In the genomic region with DNA sequence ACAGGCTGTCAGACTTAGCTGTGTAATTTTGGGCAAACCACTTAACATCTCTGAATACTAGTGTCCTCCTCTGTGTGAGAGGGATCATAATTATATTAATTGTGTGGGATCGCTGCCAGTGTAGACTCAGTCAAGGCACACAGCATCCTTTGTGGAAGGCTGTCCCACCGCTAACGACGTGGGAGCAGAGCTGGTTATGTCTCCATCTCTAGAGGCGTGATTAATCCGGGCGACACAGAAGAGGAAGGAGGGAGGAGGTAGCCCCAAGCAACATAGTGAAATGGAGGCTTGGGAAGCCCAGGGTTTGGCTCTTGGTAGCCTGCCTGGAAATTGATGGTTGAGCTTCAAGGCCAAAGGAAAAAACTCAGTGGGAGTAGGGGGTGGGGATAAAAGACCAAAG, we compare ENCODE assay signal across 23 mouse cellular contexts. TPM values are rescaled to one million over a fixed set of nuclear protein-coding genes. Genes with fewer than 3 reads are reported as not detected.
DNase-seq lines count a peak whose midpoint lies in the region; ATAC-seq and TF ChIP-seq lines count a peak whose summit lies in the region.
"Had no signal": no experiment of that assay in that cellular context is flagged by ENCODE, and none has a peak within 500 bp of the region (broad histone marks: within the 10 kb centered on the region; RNA-seq: fewer than 3 reads in every experiment).

No protein-coding gene starts in this region.

- ATAC-seq in embryonic facial prominence, embryonic 14.5 days (ENCODE audit: low read depth) = peak; percentile 31; the same call in 1 of the 2 replicates
- peak; percentile 31; the same call in 1 of the 2 replicates for ATAC-seq in midbrain, embryonic 12.5 days (ENCODE audit: low FRiP score, low read depth)
- no peak for ATAC-seq in midbrain, embryonic 11.5 days (ENCODE audit: low FRiP score)
- peak; percentile 45; the same call in 1 of the 2 replicates for ATAC-seq in forebrain, postnatal 0 days
- ATAC-seq: activated CD4-positive, CD25-positive, alpha-beta regulatory T cell, adult 4 months; intestine, embryonic 15.5 days; liver, embryonic 12.5 days; Patski had no signal

- H3K36me3 ChIP-seq in embryonic facial prominence, embryonic 14.5 days (ENCODE audit: control insufficient read depth, insufficient read depth, low read length) = no peaks in the 10 kb centered on the region
- H3K36me3 ChIP-seq in embryonic facial prominence, embryonic 10.5 days (replicated peaks) = no peaks in the 10 kb centered on the region
- H3K36me3 ChIP-seq in midbrain, embryonic 12.5 days = no peaks in the 10 kb centered on the region
- no peaks in the 10 kb centered on the region for H3K36me3 ChIP-seq in midbrain, embryonic 11.5 days (ENCODE audit: control insufficient read depth, insufficient read depth, low read length)
- H3K36me3 ChIP-seq in forebrain, postnatal 0 days (ENCODE audit: insufficient read depth) = no peaks in the 10 kb centered on the region
- H3K36me3 ChIP-seq: intestine, embryonic 15.5 days; liver, embryonic 12.5 days had no signal

- H3K4me3 ChIP-seq in embryonic facial prominence, embryonic 14.5 days (ENCODE audit: low read depth, low read length) = no peak overlapping the region
- H3K4me3 ChIP-seq in embryonic facial prominence, embryonic 10.5 days = no peak overlapping the region
- H3K4me3 ChIP-seq in midbrain, embryonic 12.5 days = no peak overlapping the region
- H3K4me3 ChIP-seq in midbrain, embryonic 11.5 days (ENCODE audit: low read depth, low read length) = no peak overlapping the region
- no peak overlapping the region for H3K4me3 ChIP-seq in forebrain, postnatal 0 days (ENCODE audit: low read depth, low read length)
- H3K4me3 ChIP-seq: heart, adult 2 months; intestine, embryonic 15.5 days; left cerebral cortex, adult 2 months; liver, embryonic 12.5 days had no signal

- no peaks in the 10 kb centered on the region for H3K9me3 ChIP-seq in embryonic facial prominence, embryonic 14.5 days (ENCODE audit: control insufficient read depth, low read length)
- no peaks in the 10 kb centered on the region for H3K9me3 ChIP-seq in embryonic facial prominence, embryonic 10.5 days
- H3K9me3 ChIP-seq in midbrain, embryonic 12.5 days = no peaks in the 10 kb centered on the region
- no peaks in the 10 kb centered on the region for H3K9me3 ChIP-seq in midbrain, embryonic 11.5 days (ENCODE audit: control insufficient read depth, low read length)
- H3K9me3 ChIP-seq in forebrain, postnatal 0 days (ENCODE audit: low read length) = no peaks in the 10 kb centered on the region
- H3K9me3 ChIP-seq: intestine, embryonic 15.5 days; liver, embryonic 12.5 days had no signal

- WGBS in embryonic facial prominence, embryonic 14.5 days = 44% methylated on average over 7 of the region's 7 CpGs
- WGBS in embryonic facial prominence, embryonic 10.5 days = 44% methylated on average over 7 of the region's 7 CpGs
- WGBS in midbrain, embryonic 12.5 days = 38% methylated on average over 7 of the region's 7 CpGs
- 53% methylated on average over 7 of the region's 7 CpGs for WGBS in midbrain, embryonic 11.5 days
- WGBS in forebrain, postnatal 0 days = 17% methylated on average over 7 of the region's 7 CpGs

- H3K4me1 ChIP-seq in embryonic facial prominence, embryonic 14.5 days (ENCODE audit: control insufficient read depth, insufficient read depth, low read length) = no peaks in the 10 kb centered on the region
- peaks cover 27% of the 10 kb centered on the region for H3K4me1 ChIP-seq in embryonic facial prominence, embryonic 10.5 days
- peaks cover 31% of the 10 kb centered on the region for H3K4me1 ChIP-seq in midbrain, embryonic 12.5 days
- no peaks in the 10 kb centered on the region; the same call in 1 of the 2 replicates for H3K4me1 ChIP-seq in midbrain, embryonic 11.5 days (ENCODE audit: control insufficient read depth, insufficient read depth, low read length)
- no peaks in the 10 kb centered on the region for H3K4me1 ChIP-seq in forebrain, postnatal 0 days (ENCODE audit: insufficient read depth)
- H3K4me1 ChIP-seq: intestine, embryonic 15.5 days; liver, embryonic 12.5 days had no signal

- no peak for DNase-seq in embryonic facial prominence, embryonic 14.5 days (ENCODE audit: low spot score)
- DNase-seq in embryonic facial prominence, embryonic 10.5 days (ENCODE audit: low spot score) = no peak
- no peak for DNase-seq in midbrain, embryonic 11.5 days (ENCODE audit: low spot score, missing footprints)
- DNase-seq in forebrain, postnatal 0 days = no peak
- DNase-seq in retina, embryonic 14.5 days (ENCODE audit: low spot score) = peak; percentile 37
- DNase-seq in kidney, postnatal 10 days = no peak
- DNase-seq in testis, postnatal 14 days (ENCODE audit: low spot score) = no peak
- DNase-seq: adrenal gland, postnatal 25 days; cerebellum, adult 2 months; gastrocnemius, postnatal 14 days; heart, adult 2 months; heart, postnatal 36 days; kidney, postnatal 4 days; layer of hippocampus, adult 9-11 months; lung, adult 2 months; lung, postnatal 36 days; thymus, adult 2 months had no signal

- H3K27me3 ChIP-seq in embryonic facial prominence, embryonic 14.5 days (replicated peaks; ENCODE audit: control insufficient read depth, insufficient read depth, low read length) = no peaks in the 10 kb centered on the region
- peaks cover 64% of the 10 kb centered on the region for H3K27me3 ChIP-seq in embryonic facial prominence, embryonic 10.5 days (replicated peaks; ENCODE audit: low read depth, poor library complexity, severe bottlenecking)
- peaks cover 9% of the 10 kb centered on the region; the same call in 1 of the 2 replicates for H3K27me3 ChIP-seq in midbrain, embryonic 12.5 days
- no peaks in the 10 kb centered on the region for H3K27me3 ChIP-seq in midbrain, embryonic 11.5 days (ENCODE audit: control insufficient read depth, insufficient read depth, low read length)
- H3K27me3 ChIP-seq in forebrain, postnatal 0 days (ENCODE audit: insufficient read depth, low read length) = no peaks in the 10 kb centered on the region
- H3K27me3 ChIP-seq: intestine, embryonic 15.5 days; Patski had no signal

- H3K9ac ChIP-seq in embryonic facial prominence, embryonic 14.5 days (ENCODE audit: low read depth, low read length) = no peak overlapping the region
- 0 out of 2 replicates have a peak overlapping the region, but pooled peaks have one; percentile 1 for H3K9ac ChIP-seq in midbrain, embryonic 12.5 days (replicated peaks)
- H3K9ac ChIP-seq in midbrain, embryonic 11.5 days (ENCODE audit: low read length) = no peak overlapping the region
- no peak overlapping the region for H3K9ac ChIP-seq in forebrain, postnatal 0 days
- H3K9ac ChIP-seq: intestine, embryonic 15.5 days; liver, embryonic 12.5 days had no signal

- H3K27ac ChIP-seq in embryonic facial prominence, embryonic 14.5 days (replicated peaks; ENCODE audit: low read depth, low read length) = no peak overlapping the region
- H3K27ac ChIP-seq in embryonic facial prominence, embryonic 10.5 days (replicated peaks) = no peak overlapping the region
- 0 out of 2 replicates have a peak overlapping the region, but pooled peaks have one; percentile 17 for H3K27ac ChIP-seq in midbrain, embryonic 12.5 days (replicated peaks)
- no peak overlapping the region for H3K27ac ChIP-seq in midbrain, embryonic 11.5 days (ENCODE audit: low read depth, low read length)
- H3K27ac ChIP-seq in forebrain, postnatal 0 days (ENCODE audit: low read depth, low read length) = no peak overlapping the region
- H3K27ac ChIP-seq: heart, adult 2 months; intestine, embryonic 15.5 days; liver, embryonic 12.5 days had no signal

- no peak overlapping the region for H3K4me2 ChIP-seq in embryonic facial prominence, embryonic 14.5 days (ENCODE audit: low read depth, low read length)
- H3K4me2 ChIP-seq in midbrain, embryonic 12.5 days (replicated peaks) = no peak overlapping the region
- H3K4me2 ChIP-seq in midbrain, embryonic 11.5 days = no peak overlapping the region
- H3K4me2 ChIP-seq in forebrain, postnatal 0 days (ENCODE audit: low read depth) = no peak overlapping the region
- H3K4me2 ChIP-seq: intestine, embryonic 15.5 days; liver, embryonic 12.5 days had no signal

- no peak for TF ChIP-seq CTCF in forebrain, postnatal 0 days (IDR thresholded peaks at IDR 0.05; ENCODE audit: low read depth)

RNA-seq across cellular contexts. Expression of gene Clstn1, which starts 7.4 kb away (rescaled TPM):
- 51.4 and 52.0 TPM in 2 replicates for polyA plus RNA-seq in embryonic facial prominence, embryonic 14.5 days (2014; fragmentation: Nextera tagmentation; extraction: Ambion mirVana)
- polyA plus RNA-seq in embryonic facial prominence, embryonic 10.5 days (2016; fragmentation: Nextera tagmentation; extraction: Ambion mirVana) = 39.6 and 44.2 TPM in 2 replicates
- 84.4 and 103 TPM in 2 replicates for polyA plus RNA-seq in midbrain, embryonic 12.5 days (2016; fragmentation: Nextera tagmentation; extraction: Ambion mirVana)
- 34.3 and 41.8 TPM in 2 replicates for polyA plus RNA-seq in midbrain, embryonic 11.5 days (2014; fragmentation: Nextera tagmentation; extraction: Ambion mirVana)
- total RNA-seq in forebrain, postnatal 0 days (2014; rRNA removed) = 367 and 451 TPM in 2 replicates
- polyA plus RNA-seq in forebrain, postnatal 0 days (2015; fragmentation: Nextera tagmentation; extraction: Ambion mirVana) = 142 and 179 TPM in 2 replicates
